Mouse (Mus musculus) hindbrain, embryonic 15.5 days (tissue): ENCODE data around the gene Tlr13. TPM values are rescaled to one million over a fixed set of nuclear protein-coding genes. Genes with fewer than 3 reads are reported as not detected.

Experiments
- ATAC-seq: fragments of 200-750 bp; cut with Nextera tagmentation; 2 replicates; pipeline ENCODE4 v1.8.0; 2017; ENCODE audit warnings: low read depth, moderate number of reproducible peaks, moderate TSS enrichment; ENCODE audit not compliant: low FRiP score
- H3K27ac ChIP-seq: fragments of 300-500 bp; sonication (generic); replicated peaks from 2 replicates; pipeline ENCODE4 v1.5.1; 2015; ENCODE audit warnings: mild to moderate bottlenecking, inconsistent platforms
- H3K27me3 ChIP-seq: fragments of 300-500 bp; sonication (generic); 2 replicates; pipeline ENCODE4 v1.6.1; 2015; ENCODE audit warnings: control low read depth, inconsistent platforms
- H3K36me3 ChIP-seq: fragments of 300-500 bp; sonication (generic); 2 replicates; pipeline ENCODE4 v1.6.1; 2015; ENCODE audit warnings: control low read depth, inconsistent platforms
- H3K4me1 ChIP-seq: fragments of 300-500 bp; sonication (generic); replicated peaks from 2 replicates; pipeline ENCODE4 v1.6.1; 2015; ENCODE audit warnings: control low read depth, inconsistent platforms
- H3K4me2 ChIP-seq: fragments of 300-500 bp; sonication (generic); 2 replicates; pipeline ENCODE4 v1.6.1; 2015; ENCODE audit warnings: moderate library complexity, mild to moderate bottlenecking, inconsistent platforms
- H3K4me3 ChIP-seq: fragments of 300-500 bp; sonication (generic); 2 replicates; pipeline ENCODE4 v1.5.1; 2015; ENCODE audit warnings: mild to moderate bottlenecking, inconsistent platforms
- H3K9ac ChIP-seq: fragments of 300-500 bp; sonication (generic); 2 replicates; pipeline ENCODE4 v1.6.1; 2015; ENCODE audit warnings: inconsistent platforms
- H3K9me3 ChIP-seq: fragments of 300-500 bp; sonication (generic); 2 replicates; pipeline ENCODE4 v1.6.1; 2016; ENCODE audit warnings: control low read depth, inconsistent platforms
- WGBS: fragments of 180-500 bp; shearing (Covaris S2); methylation state at CpG from one replicate; pipeline ENCODE4 v1.1.7; 2015; 5-methylcytosine and 5-hydroxymethylcytosine counted together
- polyA plus RNA-seq: library from polyadenylated mRNA; unstranded; fragments of >200 nt; fragmentation: Nextera tagmentation; extraction: Ambion mirVana; gene quantifications from 2 replicates; pipeline ENCODE4 v1.2.1, GENCODE M21; 2015

The Tlr13 gene
- polyA plus RNA-seq, 1 experiment from 2014 or later: 0.23 TPM

DNA sequence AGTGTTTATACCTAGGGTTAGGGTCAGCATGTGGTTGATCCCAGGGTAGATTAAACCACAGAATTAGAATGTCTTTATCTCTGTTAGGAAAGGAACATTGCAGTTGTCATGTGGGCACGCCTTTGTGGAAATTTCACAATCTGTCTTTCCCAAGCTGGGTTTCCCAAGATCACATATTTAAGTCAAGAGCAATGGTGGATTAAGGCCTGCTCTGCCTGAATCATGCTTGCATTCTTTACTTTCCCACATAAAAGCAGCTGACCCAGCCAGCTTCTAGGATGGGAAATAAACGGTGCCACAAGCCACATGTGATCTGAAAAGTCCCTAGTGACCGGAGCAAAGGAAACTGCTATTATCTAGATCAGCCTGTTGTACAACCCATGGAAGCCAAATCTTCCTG, 6.5 kb downstream of the Tlr13 start:
- WGBS: 84% methylated on average over 3 of the region's 3 CpGs
- Histone ChIP-seq H3K27ac (no peak overlapping the region), H3K9ac (no peak overlapping the region), H3K36me3 (no peaks in the 10 kb centered on the region), H3K9me3 (no peaks in the 10 kb centered on the region), H3K4me1 (no peaks in the 10 kb centered on the region), H3K4me3 (no peak overlapping the region), H3K4me2 (no peak overlapping the region), H3K27me3 (no peaks in the 10 kb centered on the region)
- ATAC-seq: no peak

DNA sequence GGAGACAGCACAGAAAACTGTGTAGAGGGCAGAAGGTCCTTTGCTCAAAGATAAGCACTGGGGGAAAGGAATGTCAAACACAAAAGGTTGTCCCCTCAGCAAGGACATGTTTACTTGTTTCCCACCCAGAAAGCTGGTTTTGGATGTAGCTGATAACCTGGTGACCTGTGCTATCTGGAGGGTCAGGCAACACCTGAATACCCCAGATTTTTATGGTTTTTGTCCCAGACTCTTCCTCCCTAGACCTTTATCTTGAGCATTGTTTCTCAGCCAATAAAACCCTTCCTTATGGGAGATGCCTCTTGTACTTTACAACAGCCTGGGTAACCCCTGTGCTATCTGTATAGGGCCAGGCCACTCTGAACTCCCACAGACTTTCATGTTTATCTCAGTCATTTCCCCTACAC, 11.2 kb downstream of the Tlr13 start:
- Histone ChIP-seq H3K9ac (no peak overlapping the region), H3K4me2 (no peak overlapping the region), H3K4me1 (no peaks in the 10 kb centered on the region), H3K27ac (no peak overlapping the region), H3K4me3 (no peak overlapping the region), H3K36me3 (no peaks in the 10 kb centered on the region), H3K27me3 (no peaks in the 10 kb centered on the region), H3K9me3 (no peaks in the 10 kb centered on the region)
- ATAC-seq: no peak

DNA sequence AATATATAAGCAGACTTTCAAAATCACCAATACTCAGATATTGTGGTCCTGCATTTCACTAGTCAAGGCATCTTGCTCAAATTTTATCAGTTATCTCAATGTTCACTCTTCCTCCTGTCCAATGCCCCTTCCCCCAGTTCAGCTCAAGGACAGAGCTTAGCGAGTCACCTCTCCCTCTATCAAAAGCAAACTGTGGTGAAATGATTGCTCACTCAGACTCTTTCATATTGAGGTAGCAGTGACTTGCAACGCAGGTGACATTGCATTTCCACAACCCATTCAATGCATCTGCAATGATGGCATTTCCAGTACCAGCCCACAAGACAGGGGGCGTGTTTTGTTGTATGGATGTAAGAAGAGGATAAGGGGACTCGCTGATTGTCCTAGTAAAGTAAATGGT, 12.9 kb downstream of the Tlr13 start:
- Histone ChIP-seq H3K9ac (no peak overlapping the region), H3K36me3 (no peaks in the 10 kb centered on the region), H3K27me3 (no peaks in the 10 kb centered on the region), H3K9me3 (no peaks in the 10 kb centered on the region), H3K4me2 (no peak overlapping the region), H3K4me3 (no peak overlapping the region), H3K27ac (no peak overlapping the region), H3K4me1 (no peaks in the 10 kb centered on the region)
- no peak for ATAC-seq
- WGBS: 87% methylated on average over 4 of the region's 4 CpGs

DNA sequence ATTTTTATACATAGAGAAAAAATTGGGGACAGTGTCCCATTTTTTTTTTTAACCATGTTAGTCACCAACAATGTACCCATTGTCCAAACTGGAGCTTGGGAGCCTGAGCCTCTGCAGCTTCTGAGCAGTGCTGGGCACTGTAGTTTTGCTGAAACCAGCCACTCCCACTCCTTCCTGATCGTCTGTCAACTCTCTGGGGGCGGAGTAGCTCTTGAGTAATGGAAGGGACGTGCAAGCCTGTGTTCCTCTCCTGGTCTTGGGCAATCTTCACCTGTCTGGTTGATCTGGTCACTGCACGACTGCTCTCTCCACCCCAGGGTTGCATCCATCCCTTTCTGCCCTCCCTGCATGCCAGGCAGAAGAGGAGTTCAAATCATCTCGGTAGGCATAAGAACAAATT, 21.0 kb downstream of the Tlr13 start:
- no peaks in the 10 kb centered on the region for H3K27me3 ChIP-seq
- no peaks in the 10 kb centered on the region for H3K4me1 ChIP-seq
- WGBS: 65% methylated on average over 5 of the region's 5 CpGs
- H3K9me3 ChIP-seq: no peaks in the 10 kb centered on the region
- no peak overlapping the region for H3K4me3 ChIP-seq
- no peak overlapping the region for H3K9ac ChIP-seq
- no peak overlapping the region for H3K4me2 ChIP-seq
- H3K36me3 ChIP-seq: no peaks in the 10 kb centered on the region
- ATAC-seq: no peak
- H3K27ac ChIP-seq: no peak overlapping the region

DNA sequence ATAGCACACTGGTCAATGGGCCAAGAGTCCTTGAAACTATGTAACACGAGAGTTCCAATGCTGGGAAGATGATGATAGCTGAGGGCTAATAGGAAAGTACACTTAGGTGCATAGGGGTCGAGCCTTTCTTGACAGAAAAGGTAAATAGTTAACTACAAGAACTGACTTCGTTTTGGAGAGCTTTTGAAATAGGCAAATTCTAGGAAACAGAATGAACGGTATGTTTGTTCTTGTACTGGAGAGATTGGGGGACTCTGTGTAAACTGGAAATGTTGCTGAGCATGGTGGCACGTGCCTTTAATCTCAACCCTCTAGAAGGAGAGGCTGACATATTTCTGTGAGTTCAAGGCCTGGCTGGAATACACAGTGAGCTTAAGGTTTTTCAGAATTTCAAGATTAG, 21.6 kb downstream of the Tlr13 start:
- H3K9me3 ChIP-seq: no peaks in the 10 kb centered on the region
- H3K9ac ChIP-seq: no peak overlapping the region
- no peaks in the 10 kb centered on the region for H3K36me3 ChIP-seq
- H3K4me2 ChIP-seq: no peak overlapping the region
- no peak overlapping the region for H3K27ac ChIP-seq
- H3K4me1 ChIP-seq: no peaks in the 10 kb centered on the region
- WGBS: 78% methylated on average over 5 of the region's 5 CpGs
- H3K4me3 ChIP-seq: no peak overlapping the region
- no peaks in the 10 kb centered on the region for H3K27me3 ChIP-seq
- no peak for ATAC-seq

DNA sequence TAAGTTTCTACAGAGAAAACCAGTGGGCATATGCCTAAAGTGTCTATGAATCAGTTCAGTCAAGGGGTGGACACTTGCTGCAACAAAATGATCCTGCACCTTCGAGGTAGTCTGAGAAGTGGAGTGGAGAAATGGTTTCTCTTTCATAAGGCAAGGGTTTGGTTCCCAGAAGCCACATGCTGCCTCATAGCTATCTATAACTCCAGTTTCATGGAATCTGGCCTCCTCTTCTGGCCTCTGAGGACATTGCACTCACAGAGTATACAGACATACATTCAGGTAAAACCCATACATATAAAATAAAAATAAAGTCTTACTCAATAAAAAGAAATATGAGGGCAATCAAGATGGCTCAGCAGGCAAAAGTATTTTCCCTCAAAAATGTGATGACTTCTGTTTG, 22.1 kb downstream of the Tlr13 start:
- 72% methylated on average over 1 of the region's 1 CpGs for WGBS

DNA sequence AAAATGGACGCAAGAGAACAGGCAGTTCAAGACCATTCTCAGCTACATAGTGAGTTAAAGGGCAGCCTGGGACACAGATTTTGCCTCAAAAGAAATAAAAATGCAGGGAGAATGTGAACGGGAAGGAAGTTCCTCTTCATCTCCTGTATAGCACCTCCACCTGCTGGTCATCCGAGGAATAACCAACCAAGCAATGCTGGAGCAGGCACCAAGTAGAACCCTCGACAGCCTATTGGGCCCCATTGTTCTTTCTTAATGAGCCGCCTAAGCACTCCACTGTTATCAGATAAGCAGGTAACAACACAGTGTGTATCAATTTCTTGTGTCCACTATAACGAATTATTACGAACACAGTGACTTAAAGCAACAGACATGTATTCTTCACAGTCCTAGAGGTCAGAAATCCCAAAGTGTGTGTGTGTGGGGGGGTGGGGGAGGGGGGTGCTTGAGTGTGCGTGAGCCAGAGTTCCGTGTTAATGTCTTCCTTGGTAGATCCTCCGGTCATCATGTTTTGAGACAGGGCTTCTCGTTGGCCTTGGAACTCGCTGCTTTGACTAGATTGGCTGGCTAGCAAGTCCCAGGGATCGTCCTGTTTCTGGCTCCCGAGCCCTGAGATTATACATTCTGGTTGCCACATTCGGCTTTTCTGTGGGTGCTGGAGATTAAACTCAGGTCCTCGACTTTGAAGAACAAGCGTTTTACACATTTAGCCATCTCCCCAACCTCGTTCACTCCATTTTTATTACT, 28.3 kb downstream of the Tlr13 start:
- H3K27me3 ChIP-seq: no peaks in the 10 kb centered on the region
- H3K4me1 ChIP-seq: no peaks in the 10 kb centered on the region
- H3K4me3 ChIP-seq: peak overlapping the region; percentile 31
- no peaks in the 10 kb centered on the region for H3K36me3 ChIP-seq
- no peaks in the 10 kb centered on the region for H3K9me3 ChIP-seq
- no peak overlapping the region for H3K27ac ChIP-seq
- no peak overlapping the region for H3K9ac ChIP-seq
- H3K4me2 ChIP-seq: peak overlapping the region; percentile 52
- peak; percentile 92 for ATAC-seq
- 21% methylated on average over 18 of the region's 18 CpGs for WGBS

More for the DNA sequence above, 22.1 kb downstream of the Tlr13 start:
- Histone ChIP-seq H3K27ac (no peak overlapping the region), H3K27me3 (no peaks in the 10 kb centered on the region), H3K9me3 (no peaks in the 10 kb centered on the region), H3K4me2 (no peak overlapping the region), H3K4me1 (no peaks in the 10 kb centered on the region), H3K4me3 (no peak overlapping the region), H3K9ac (no peak overlapping the region), H3K36me3 (no peaks in the 10 kb centered on the region)
- no peak for ATAC-seq

DNA sequence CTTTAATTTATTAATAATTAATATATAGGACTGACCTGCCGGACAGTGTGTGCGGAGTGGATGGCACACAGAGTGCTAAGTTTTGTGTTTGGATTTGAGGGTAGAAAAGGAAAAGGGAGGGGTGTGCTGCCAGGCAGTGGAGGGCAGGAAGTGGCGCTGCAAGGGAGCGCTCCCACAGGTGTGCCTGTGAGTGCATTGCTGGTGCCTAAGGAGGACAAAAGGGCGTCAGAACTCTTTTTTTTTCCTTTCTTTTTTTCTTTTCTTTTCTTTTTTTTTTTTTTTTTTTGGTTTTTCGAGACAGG, 28.8 kb downstream of the Tlr13 start:
- Histone ChIP-seq H3K9me3 (no peaks in the 10 kb centered on the region), H3K4me3 (peak overlapping the region; percentile 31; the same call in 1 of the 2 replicates), H3K27me3 (no peaks in the 10 kb centered on the region), H3K36me3 (no peaks in the 10 kb centered on the region), H3K9ac (no peak overlapping the region), H3K27ac (no peak overlapping the region), H3K4me2 (peak overlapping the region; percentile 52), H3K4me1 (no peaks in the 10 kb centered on the region)
- 72% methylated on average over 5 of the region's 6 CpGs for WGBS
- ATAC-seq: 0 out of 2 replicates have a peak, but pooled peaks have one; percentile 23

DNA sequence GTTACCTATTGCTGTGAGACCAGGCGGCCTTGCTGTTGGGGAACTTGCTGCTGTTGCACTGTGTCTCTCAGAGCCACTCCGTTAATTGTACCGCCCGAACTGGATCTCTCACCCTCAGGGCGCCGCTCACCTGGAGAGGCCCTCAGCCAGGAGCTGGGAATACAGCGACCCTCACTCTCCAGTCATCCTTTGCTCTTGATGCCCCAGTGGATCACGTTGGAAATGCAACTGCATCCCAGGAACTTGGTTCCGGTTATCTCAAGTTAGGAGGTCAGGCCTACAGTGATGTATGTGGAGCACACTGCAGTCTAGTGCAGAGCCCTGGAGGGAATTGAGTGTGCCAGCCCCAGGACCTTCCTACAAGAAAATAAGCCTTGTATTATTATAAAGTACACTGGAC, 33.3 kb downstream of the Tlr13 start:
- ATAC-seq: no peak
- 64% methylated on average over 9 of the region's 9 CpGs for WGBS

DNA sequence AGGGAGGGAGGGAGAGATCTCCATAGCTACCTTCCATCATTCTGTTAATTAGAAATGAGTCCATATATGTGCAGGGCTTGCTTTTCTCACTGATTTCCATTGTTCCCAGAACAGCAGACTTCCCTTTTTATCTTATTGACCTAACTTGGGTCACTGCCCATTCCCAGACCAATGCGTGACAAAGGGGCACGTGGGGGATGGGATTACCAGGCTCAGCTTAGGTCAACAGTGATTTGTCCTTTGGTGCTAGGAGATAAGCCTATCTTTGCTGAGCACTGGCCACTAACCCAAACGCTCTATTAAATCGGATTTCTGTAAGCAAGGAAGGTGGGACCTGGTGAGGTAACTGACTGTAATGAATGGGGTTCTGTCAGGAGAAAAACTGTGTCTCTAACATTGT, 41.3 kb downstream of the Tlr13 start:
- no peak overlapping the region for H3K27ac ChIP-seq
- H3K4me2 ChIP-seq: no peak overlapping the region
- H3K4me3 ChIP-seq: no peak overlapping the region
- H3K9ac ChIP-seq: no peak overlapping the region
- H3K27me3 ChIP-seq: no peaks in the 10 kb centered on the region
- H3K4me1 ChIP-seq: peaks cover 22% of the 10 kb centered on the region
- H3K36me3 ChIP-seq: no peaks in the 10 kb centered on the region
- 32% methylated on average over 4 of the region's 4 CpGs for WGBS
- H3K9me3 ChIP-seq: no peaks in the 10 kb centered on the region
- ATAC-seq: no peak

More for the DNA sequence above, 33.3 kb downstream of the Tlr13 start:
- Histone ChIP-seq H3K27me3 (no peaks in the 10 kb centered on the region), H3K36me3 (no peaks in the 10 kb centered on the region), H3K4me3 (no peak overlapping the region), H3K9me3 (no peaks in the 10 kb centered on the region), H3K27ac (no peak overlapping the region), H3K4me1 (no peaks in the 10 kb centered on the region), H3K4me2 (no peak overlapping the region), H3K9ac (no peak overlapping the region)

DNA sequence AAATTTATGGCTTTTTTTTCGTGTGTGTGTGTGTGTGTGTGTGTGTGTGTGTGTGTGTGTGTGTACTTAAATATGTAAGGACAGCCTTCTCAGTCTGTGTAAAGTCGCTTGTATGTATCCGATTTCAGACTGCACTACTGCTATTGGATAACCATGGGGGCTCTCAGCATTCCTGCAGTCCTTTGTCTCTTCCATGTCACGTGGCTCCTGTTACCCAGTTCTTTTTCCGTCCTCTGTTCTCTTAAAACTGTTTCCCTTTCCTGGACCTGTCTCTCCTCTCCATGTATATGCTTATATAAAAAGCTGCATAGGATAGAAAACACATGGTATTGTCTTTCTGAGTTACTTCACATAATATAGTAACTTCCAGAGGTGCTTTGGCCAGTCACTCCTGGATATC, 42.7 kb downstream of the Tlr13 start:
- ATAC-seq: no peak
- no peaks in the 10 kb centered on the region for H3K27me3 ChIP-seq
- H3K4me3 ChIP-seq: no peak overlapping the region
- 13% methylated on average over 5 of the region's 5 CpGs for WGBS
- peaks cover 22% of the 10 kb centered on the region for H3K4me1 ChIP-seq
- H3K27ac ChIP-seq: peak overlapping the region; percentile 87
- no peak overlapping the region for H3K9ac ChIP-seq
- no peaks in the 10 kb centered on the region for H3K9me3 ChIP-seq
- peak overlapping the region; percentile 51 for H3K4me2 ChIP-seq
- no peaks in the 10 kb centered on the region for H3K36me3 ChIP-seq

DNA sequence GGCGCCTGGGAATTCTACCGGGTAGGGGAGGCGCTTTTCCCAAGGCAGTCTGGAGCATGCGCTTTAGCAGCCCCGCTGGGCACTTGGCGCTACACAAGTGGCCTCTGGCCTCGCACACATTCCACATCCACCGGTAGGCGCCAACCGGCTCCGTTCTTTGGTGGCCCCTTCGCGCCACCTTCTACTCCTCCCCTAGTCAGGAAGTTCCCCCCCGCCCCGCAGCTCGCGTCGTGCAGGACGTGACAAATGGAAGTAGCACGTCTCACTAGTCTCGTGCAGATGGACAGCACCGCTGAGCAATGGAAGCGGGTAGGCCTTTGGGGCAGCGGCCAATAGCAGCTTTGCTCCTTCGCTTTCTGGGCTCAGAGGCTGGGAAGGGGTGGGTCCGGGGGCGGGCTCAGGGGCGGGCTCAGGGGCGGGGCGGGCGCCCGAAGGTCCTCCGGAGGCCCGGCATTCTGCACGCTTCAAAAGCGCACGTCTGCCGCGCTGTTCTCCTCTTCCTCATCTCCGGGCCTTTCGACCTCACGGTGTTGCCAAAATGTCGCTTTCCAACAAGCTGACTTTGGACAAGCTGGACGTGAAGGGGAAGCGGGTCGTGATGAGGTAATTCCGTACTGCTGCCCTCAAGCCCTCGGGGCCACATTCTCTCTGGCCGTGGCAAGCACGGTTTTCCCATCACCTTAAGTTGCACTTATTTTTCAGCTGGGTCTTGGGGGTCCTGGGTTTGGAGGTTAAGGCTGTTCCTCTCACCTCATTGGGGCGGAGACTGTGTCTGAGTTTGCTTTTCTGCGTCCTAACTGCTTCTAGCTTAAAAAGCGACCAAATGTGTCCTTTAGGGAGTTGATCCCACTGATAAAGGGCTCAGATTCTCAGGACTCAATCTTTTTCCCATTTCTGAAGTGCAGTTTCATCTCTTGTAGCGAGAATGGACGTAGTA, 44.0 kb downstream of the Tlr13 start, which contains the start of gene Pgk1:
Gene Pgk1 (plus strand): TSS at position 388 of the 937 bp plus-strand sequence.
- Histone ChIP-seq H3K9me3 (no peaks in the 10 kb centered on the region), H3K36me3 (no peaks in the 10 kb centered on the region), H3K4me1 (peaks cover 22% of the 10 kb centered on the region), H3K4me2 (peak within 1 kb of the TSS; percentile 58), H3K27me3 (no peaks in the 10 kb centered on the region), H3K4me3 (peak within 1 kb of the TSS; percentile 53), H3K27ac (peak within 1 kb of the TSS; percentile 87), H3K9ac (peak within 1 kb of the TSS; percentile 46)
- ATAC-seq: peak; percentile 99
- 19% methylated on average over 50 of the region's 55 CpGs for WGBS
